Mouse (Mus musculus) CH12.LX (cell line): ENCODE results near the gene Podn. TPM values are rescaled to one million over a fixed set of nuclear protein-coding genes. Genes with fewer than 3 reads are reported as not detected.

Source experiments
- DNase-seq: peaks from one replicate; pipeline ENCODE4 v3.0.0-alpha.2; 2013; ENCODE audit errors: extremely low read depth
- H3K27ac ChIP-seq: 2 replicates; pipeline ENCODE4 v1.5.1; 2012; ENCODE audit warnings: low read depth, mild to moderate bottlenecking, control low read depth, moderate library complexity; ENCODE audit not compliant: insufficient read depth
- H3K27me3 ChIP-seq: replicated peaks from 2 replicates; pipeline ENCODE3; 2012; ENCODE audit warnings: inconsistent platforms
- H3K36me3 ChIP-seq, 2 experiments: replicated peaks in 1 of 2; 2 replicates each; pipeline versions ENCODE3 to v1.6.1; 2012; ENCODE audit warnings: inconsistent platforms in 1 of 2, low read length in 1 of 2, mild to moderate bottlenecking in 1 of 2, mixed read lengths in 1 of 2, moderate library complexity in 1 of 2; ENCODE audit not compliant: control insufficient read depth in 1 of 2, insufficient read depth in 1 of 2
- H3K4me1 ChIP-seq, 2 experiments: 2 replicates each; pipeline ENCODE4 v1.6.1; 2012; ENCODE audit warnings: inconsistent platforms in 1 of 2, moderate library complexity in 1 of 2; ENCODE audit not compliant: insufficient read depth in 2 of 2, control insufficient read depth in 1 of 2
- H3K4me2 ChIP-seq: 2 replicates; pipeline ENCODE4 v1.6.1; 2012; ENCODE audit warnings: low read depth, mild to moderate bottlenecking, control low read depth; ENCODE audit not compliant: poor library complexity, insufficient read depth, severe bottlenecking
- H3K4me3 ChIP-seq, 3 experiments: fragments of 150-350 bp in 1 of 3; sonication (generic) in 1 of 3; replicated peaks in 1 of 3; 2 replicates each; pipeline versions ENCODE3 to v1.5.1; 2011 to 2012; ENCODE audit warnings: low read depth in 2 of 3, low read length in 2 of 3, mild to moderate bottlenecking in 2 of 3, moderate library complexity in 2 of 3, control low read depth in 1 of 3, improper control_type of control experiment in 1 of 3, inconsistent platforms in 1 of 3, mixed read lengths in 1 of 3; ENCODE audit not compliant: poor library complexity in 1 of 3
- H3K79me2 ChIP-seq: replicated peaks from 2 replicates; pipeline ENCODE4 v1.6.1; 2012; ENCODE audit warnings: mild to moderate bottlenecking, moderate library complexity; ENCODE audit not compliant: control insufficient read depth, poor library complexity, insufficient read depth, severe bottlenecking; ENCODE audit errors: extremely low read depth
- H3K9ac ChIP-seq: 2 replicates; pipeline ENCODE4 v1.6.1; 2012; ENCODE audit warnings: low read depth, mild to moderate bottlenecking, control low read depth, moderate library complexity; ENCODE audit not compliant: insufficient read depth
- H3K9me3 ChIP-seq: replicated peaks from 2 replicates; pipeline ENCODE3; 2012; ENCODE audit warnings: low read length, inconsistent platforms, mixed read lengths
- CTCF ChIP-seq, 2 experiments: IDR thresholded peaks in 1 of 2; conservative IDR thresholded peaks in 1 of 2; 2 replicates each; pipeline ENCODE4 v1.5.1; 2011 to 2012; ENCODE audit warnings: low read depth in 2 of 2, low read length in 2 of 2, improper control_type of control experiment in 1 of 2, inconsistent platforms in 1 of 2, mild to moderate bottlenecking in 1 of 2, moderate library complexity in 1 of 2
- ELF1 ChIP-seq: IDR thresholded peaks from 2 replicates; pipeline ENCODE4 v1.6.1; 2014; ENCODE audit warnings: low read depth, mild to moderate bottlenecking, inconsistent platforms, low read length, improper control_type of control experiment
- MAFK ChIP-seq: IDR thresholded peaks from 2 replicates; pipeline ENCODE4 v1.6.1; 2011; ENCODE audit warnings: low read length, improper control_type of control experiment; ENCODE audit not compliant: insufficient replicate concordance
- NRF1 ChIP-seq: IDR thresholded peaks from 2 replicates; pipeline ENCODE4 v1.6.1; 2014; ENCODE audit warnings: low read depth, mild to moderate bottlenecking, inconsistent platforms, low read length, improper control_type of control experiment, moderate library complexity
- POLR2AphosphoS2 ChIP-seq: IDR thresholded peaks from 2 replicates; pipeline ENCODE4 v1.6.1; 2011; ENCODE audit warnings: low read depth, low read length, improper control_type of control experiment
- SIN3A ChIP-seq: IDR thresholded peaks from 2 replicates; pipeline ENCODE4 v1.6.1; 2012; ENCODE audit warnings: low read length, improper control_type of control experiment, inconsistent platforms
- SMC3 ChIP-seq: IDR thresholded peaks from 2 replicates; pipeline ENCODE4 v1.6.1; 2011; ENCODE audit warnings: low read depth, low read length, improper control_type of control experiment
- TCF12 ChIP-seq: IDR thresholded peaks from 2 replicates; pipeline ENCODE4 v1.6.1; 2014; ENCODE audit warnings: low read depth, mild to moderate bottlenecking, inconsistent platforms, low read length, improper control_type of control experiment
- ZKSCAN1 ChIP-seq: IDR thresholded peaks from 2 replicates; pipeline ENCODE4 v1.6.1; 2012; ENCODE audit warnings: low read depth, inconsistent platforms, low read length, improper control_type of control experiment, borderline replicate concordance
- ZMIZ1 ChIP-seq: IDR thresholded peaks from 2 replicates; pipeline ENCODE4 v1.6.1; 2012; ENCODE audit warnings: low read depth, mild to moderate bottlenecking, inconsistent platforms, low read length, improper control_type of control experiment
- dilution Hi-C: fragments of 300-500 bp; cut with MboI; formaldehyde crosslinking; loops from 2 replicates; pipeline ENCODE4 v1.14.3; 2020; ENCODE audit warnings: low sequenced_read_pairs; ENCODE audit not compliant: extremely low pct_unique_long_range_greater_than_20kb, extremely low pct_ligation_motif_present
- in situ Hi-C: fragments of 300-500 bp; cut with MboI; formaldehyde crosslinking; loops from 3 replicates; pipeline ENCODE4 v1.14.3; 2019; ENCODE audit warnings: low sequenced_read_pairs, low pct_ligation_motif_present, low pct_unique_long_range_greater_than_20kb, mixed read lengths
- polyA plus RNA-seq: library from polyadenylated mRNA; unstranded; fragments of >175 nt; gene quantifications from 2 replicates; pipeline ENCODE4 v1.2.1, GENCODE M21; 2012; ENCODE audit warnings: low read depth; ENCODE audit not compliant: insufficient read length
- total RNA-seq, 2 experiments: library from RNA; depleted of rRNA; stranded (reverse); fragments of 300-350 nt in 1 of 2; fragments of >200 nt in 1 of 2; gene quantifications; 2 replicates each; pipeline ENCODE4 v1.2.3; 2012 to 2014

Podn gene
- total and polyA plus RNA-seq, 3 experiments = 0.04 TPM; not detected in 2

- Histone ChIP-seq H3K9ac (no peak overlapping the region), H3K79me2 (no peaks in the 10 kb centered on the region), H3K36me3 (no peaks in the 10 kb centered on the region), H3K4me1 (peaks cover 7 to 26% of the 10 kb centered on the region in 2 experiments; a peak in 3 of 4 replicates), H3K27me3 (peaks cover 3% of the 10 kb centered on the region)
- TF ChIP-seq ELF1 = no peak
- TF ChIP-seq SMC3 = no peak
- TF ChIP-seq POLR2AphosphoS2 = no peak
- TF ChIP-seq CTCF (conservative IDR thresholded peaks at IDR 0.05 in 1 of 2, IDR thresholded peaks at IDR 0.05 in 1 of 2; ENCODE audit: low read depth in 2 of 2, low read length in 2 of 2) = no peak
- TF ChIP-seq NRF1 = no peak
- TF ChIP-seq, all 38 proteins: peak for 0
- no peak for DNase-seq
- Histone ChIP-seq H3K4me2 (no peak overlapping the region), H3K4me3 (no peak overlapping the region), H3K27ac (no peak overlapping the region), H3K9me3 (no peaks in the 10 kb centered on the region)
- dilution Hi-C loops (no loop called here), in situ Hi-C loops (no loop called here)
These were observed 77.0 kb downstream of the Podn start for GRCm38 (mm10) chr4:108018961-108019921.

- no peaks in the 10 kb centered on the region for H3K36me3 ChIP-seq
- no peak overlapping the region for H3K4me3 ChIP-seq
- TF ChIP-seq TCF12 = 0 out of 2 replicates have a peak, but pooled peaks have one; percentile 13
- no peak for TF ChIP-seq SIN3A
- TF ChIP-seq ZMIZ1 = no peak
- TF ChIP-seq ZKSCAN1 = no peak
- no peak overlapping the region for H3K4me2 ChIP-seq
- H3K9ac ChIP-seq = no peak overlapping the region
- H3K27ac ChIP-seq = no peak overlapping the region
- in situ Hi-C loops = no loop called here
- dilution Hi-C loops = no loop called here
- no peaks in the 10 kb centered on the region for H3K79me2 ChIP-seq
- DNase-seq = no peak
- no peaks in the 10 kb centered on the region for H3K9me3 ChIP-seq
- peaks cover 7 to 26% of the 10 kb centered on the region in 2 experiments; a peak in 3 of 4 replicates for H3K4me1 ChIP-seq
- peaks cover 3% of the 10 kb centered on the region for H3K27me3 ChIP-seq
These were observed 77.9 kb downstream of the Podn start for GRCm38 (mm10) chr4:108018241-108018923.

GRCm38 (mm10) chr4:108017839-108018238 lies 78.4 kb downstream of the Podn start:
- dilution Hi-C loops = no loop called here
- H3K27ac ChIP-seq = no peak overlapping the region
- H3K79me2 ChIP-seq = no peaks in the 10 kb centered on the region
- no peak overlapping the region for H3K4me2 ChIP-seq
- in situ Hi-C loops = no loop called here
- TF ChIP-seq MAFK = no peak
- TF ChIP-seq, all 38 proteins: peak for 0
- H3K9ac ChIP-seq = no peak overlapping the region
- DNase-seq = no peak
- no peaks in the 10 kb centered on the region for H3K36me3 ChIP-seq
- peaks cover 3% of the 10 kb centered on the region for H3K27me3 ChIP-seq
- H3K9me3 ChIP-seq = no peaks in the 10 kb centered on the region
- H3K4me3 ChIP-seq = no peak overlapping the region
- peaks cover 7 to 26% of the 10 kb centered on the region in 2 experiments; a peak in 3 of 4 replicates for H3K4me1 ChIP-seq
